Mouse (Mus musculus) cortical plate, adult 2 months (tissue): ENCODE measurements around the gene Gm13119.

Experiments used
- CTCF ChIP-seq: fragments of 200-500 bp; IDR thresholded peaks from 2 replicates; pipeline ENCODE4 v1.5.1; 2011; ENCODE audit warnings: mild to moderate bottlenecking, control low read depth, low read length; ENCODE audit not compliant: insufficient read depth; ENCODE audit errors: extremely low read depth
- POLR2A ChIP-seq: fragments of 200-500 bp; IDR thresholded peaks from 2 replicates; pipeline ENCODE4 v1.6.1; 2011; ENCODE audit warnings: mild to moderate bottlenecking, low read length, control low read depth; ENCODE audit not compliant: insufficient read depth; ENCODE audit errors: extremely low read depth

DNA sequence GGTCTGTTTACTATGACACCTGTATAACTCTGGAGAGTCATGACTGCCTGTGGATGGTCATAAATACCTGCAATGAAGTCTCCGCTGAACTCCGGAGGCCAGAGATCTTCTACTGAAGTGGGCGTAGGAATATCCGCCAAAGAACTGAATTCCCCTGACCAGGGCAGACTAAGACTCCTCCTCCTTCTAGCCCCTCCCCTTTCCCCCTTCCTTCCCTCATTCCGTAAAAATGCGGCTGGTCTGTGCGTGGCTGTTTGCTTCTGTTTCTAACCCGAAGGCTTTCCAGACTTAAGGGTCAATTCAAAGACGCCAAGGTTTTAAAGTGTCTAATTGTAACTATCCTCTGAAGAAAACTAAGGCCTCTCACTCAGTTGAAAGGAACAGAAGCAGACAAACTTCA lies 50.5 kb downstream of the Gm13119 start, which contains the start of gene Pramef12:
- TF ChIP-seq CTCF (no peak), POLR2A (no peak)
